Mouse (Mus musculus): ENCODE measurements around the gene Syce3.

- TF ChIP-seq HCFC1 (IDR thresholded peaks at IDR 0.05; ENCODE audit: borderline replicate concordance, insufficient read depth, low read length) (no peak), MAFK (IDR thresholded peaks at IDR 0.05; ENCODE audit: insufficient read depth, low read depth, low read length) (no peak)
Observed at GRCm38 (mm10) chr15:89424621-89425020, 14.3 kb upstream of the Syce3 start.

Measured in ES-E14 (cell line).